Mouse (Mus musculus): ENCODE data around the gene Abhd2. TPM values are rescaled to one million over a fixed set of nuclear protein-coding genes. Genes with fewer than 3 reads are reported as not detected.

Gene Abhd2
- polyA plus RNA-seq, 1 experiment = 43.5 TPM

DNA sequence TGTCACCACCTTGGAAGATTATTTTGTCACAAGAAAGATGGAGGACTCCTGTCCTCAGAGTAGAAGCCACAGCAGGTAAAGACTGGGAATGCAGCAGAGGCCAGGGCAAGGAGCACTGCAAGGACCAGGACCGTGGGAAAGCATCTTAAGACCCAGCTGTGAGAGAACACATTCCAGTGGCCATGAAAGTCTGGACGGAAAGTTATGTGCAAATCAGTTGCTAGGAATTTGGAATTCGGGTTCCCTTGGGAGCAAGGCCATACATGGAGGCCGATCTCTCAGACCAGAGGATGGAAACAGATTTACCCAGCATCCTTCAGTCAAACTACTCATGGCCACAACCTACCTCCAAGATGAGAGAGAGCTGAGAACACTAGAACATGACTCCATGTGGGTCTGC lies 29.8 kb upstream of the Abhd2 start:
- no peak overlapping the region for H3K27ac ChIP-seq (ENCODE audit: insufficient read depth, low read length)
- no peaks in the 10 kb centered on the region for H3K4me1 ChIP-seq (ENCODE audit: control insufficient read depth, insufficient read depth, low read length)
- TF ChIP-seq CTCF (IDR thresholded peaks at IDR 0.05; ENCODE audit: extremely low read depth, insufficient read depth, low read length) (no peak), POLR2A (IDR thresholded peaks at IDR 0.05; ENCODE audit: extremely low read depth, insufficient read depth, low read length) (no peak)
- H3K4me3 ChIP-seq (ENCODE audit: insufficient read depth, low read length) = no peak overlapping the region

DNA sequence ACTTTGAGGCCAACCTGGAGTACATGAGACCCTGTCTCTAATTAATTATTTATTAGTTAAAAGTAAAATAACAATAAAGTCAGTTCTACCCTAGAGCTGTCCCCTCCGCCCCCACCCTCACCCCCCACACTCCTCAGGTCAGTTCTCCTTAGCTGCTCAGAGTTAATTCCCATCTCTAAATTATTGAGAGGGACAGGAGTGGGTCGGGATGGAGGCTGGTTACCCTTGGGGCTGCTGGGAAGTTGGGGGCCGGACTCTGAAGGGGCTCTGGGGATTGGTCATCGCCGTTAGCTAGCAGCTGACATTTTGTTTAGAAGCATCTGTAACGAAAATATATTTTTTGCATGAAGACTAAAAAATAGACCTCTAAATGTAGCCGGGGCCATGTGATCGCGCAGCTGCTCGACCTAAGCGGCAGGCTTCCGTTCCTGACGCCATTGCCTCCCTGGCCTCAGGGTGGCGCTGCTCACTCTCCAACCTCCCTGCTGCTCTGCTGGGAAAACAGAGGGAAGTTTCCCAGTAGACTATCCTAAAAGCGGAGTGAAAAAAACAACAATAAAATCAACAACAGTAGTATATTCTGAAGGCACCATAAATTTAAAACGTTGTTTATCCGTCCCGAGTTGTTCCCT lies 26.8 kb upstream of the Abhd2 start:
- peak; percentile 94 for TF ChIP-seq CTCF (IDR thresholded peaks at IDR 0.05; ENCODE audit: extremely low read depth, insufficient read depth, low read length)
- TF ChIP-seq POLR2A (IDR thresholded peaks at IDR 0.05; ENCODE audit: extremely low read depth, insufficient read depth, low read length) = no peak
- H3K4me3 ChIP-seq (ENCODE audit: insufficient read depth, low read length) = no peak overlapping the region

DNA sequence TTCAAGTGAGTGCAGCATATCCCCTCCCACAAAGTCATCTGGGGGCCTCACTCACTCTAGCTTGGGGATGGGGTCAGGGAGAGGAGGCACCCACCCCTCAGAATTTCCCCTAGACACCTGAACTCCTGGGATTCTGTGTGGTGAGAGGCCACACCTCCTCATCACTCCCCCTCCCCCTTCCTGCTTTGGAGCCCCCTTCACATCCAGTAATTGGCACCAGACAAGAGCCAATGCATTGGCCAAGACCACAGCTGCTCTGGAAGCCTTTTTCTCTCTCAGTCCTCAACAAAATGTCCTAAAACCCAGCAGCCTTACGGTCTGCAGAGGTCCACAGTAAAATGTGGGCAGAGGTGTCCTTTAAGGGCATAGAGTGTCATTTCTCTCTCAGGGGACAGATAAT lies 25.6 kb upstream of the Abhd2 start:
- Histone ChIP-seq H3K4me1 (ENCODE audit: control insufficient read depth, insufficient read depth, low read length) (no peaks in the 10 kb centered on the region), H3K27ac (ENCODE audit: insufficient read depth, low read length) (no peak overlapping the region), H3K4me3 (ENCODE audit: insufficient read depth, low read length) (no peak overlapping the region)
- no peak for TF ChIP-seq POLR2A (IDR thresholded peaks at IDR 0.05; ENCODE audit: extremely low read depth, insufficient read depth, low read length)
- TF ChIP-seq CTCF (IDR thresholded peaks at IDR 0.05; ENCODE audit: extremely low read depth, insufficient read depth, low read length) = no peak

More for the DNA sequence above, 26.8 kb upstream of the Abhd2 start:
- Histone ChIP-seq H3K4me1 (ENCODE audit: control insufficient read depth, insufficient read depth, low read length) (no peaks in the 10 kb centered on the region), H3K27ac (ENCODE audit: insufficient read depth, low read length) (no peak overlapping the region)

DNA sequence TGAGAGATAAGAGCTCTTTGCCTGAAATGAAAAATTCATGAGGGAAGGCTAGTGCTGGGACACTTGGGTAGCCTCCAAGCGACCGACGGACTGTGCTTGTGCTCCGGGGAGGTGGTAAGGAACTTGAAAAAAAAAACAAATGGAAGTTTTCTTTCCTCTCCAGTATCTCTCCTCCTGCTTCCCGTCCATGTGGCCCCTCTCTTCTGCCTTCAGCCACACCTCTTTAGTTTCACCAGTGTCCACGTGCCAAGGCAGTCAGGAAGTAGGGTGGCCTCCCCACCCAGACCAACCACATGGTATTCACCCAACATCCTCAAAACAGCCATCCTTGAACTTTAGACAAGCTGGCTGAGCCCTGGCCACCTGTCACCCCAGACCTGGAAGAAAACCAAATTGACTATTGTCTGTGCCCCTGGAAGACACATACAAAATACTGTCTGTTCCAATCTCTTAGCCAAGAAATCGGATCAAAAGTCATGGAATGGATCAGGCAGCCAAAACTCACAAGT lies 25.1 kb upstream of the Abhd2 start:
- H3K4me3 ChIP-seq (ENCODE audit: insufficient read depth, low read length) = no peak overlapping the region
- TF ChIP-seq CTCF (IDR thresholded peaks at IDR 0.05; ENCODE audit: extremely low read depth, insufficient read depth, low read length) = no peak
- TF ChIP-seq POLR2A (IDR thresholded peaks at IDR 0.05; ENCODE audit: extremely low read depth, insufficient read depth, low read length) = no peak
- H3K27ac ChIP-seq (ENCODE audit: insufficient read depth, low read length) = no peak overlapping the region
- no peaks in the 10 kb centered on the region for H3K4me1 ChIP-seq (ENCODE audit: control insufficient read depth, insufficient read depth, low read length)

DNA sequence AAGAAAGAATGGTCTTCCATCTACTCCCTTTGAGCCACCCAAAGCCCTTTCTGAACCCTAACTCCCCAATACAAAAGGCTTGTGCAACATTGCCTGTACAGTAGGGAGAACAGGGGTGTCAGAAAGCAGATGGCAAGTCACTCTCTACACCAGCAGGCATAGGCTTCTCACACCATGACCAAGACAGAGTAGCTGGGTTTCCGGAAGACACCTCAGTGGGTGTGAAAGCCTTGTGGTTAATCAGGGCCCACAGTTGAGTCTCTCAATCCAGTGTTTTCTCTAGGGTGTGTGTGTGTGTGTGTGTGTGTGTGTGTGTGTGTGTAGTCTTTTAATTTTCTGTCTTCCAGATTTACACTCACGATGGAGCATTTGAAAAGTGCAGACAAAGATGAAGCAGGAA lies 23.4 kb upstream of the Abhd2 start:
- no peaks in the 10 kb centered on the region for H3K4me1 ChIP-seq (ENCODE audit: control insufficient read depth, insufficient read depth, low read length)
- TF ChIP-seq CTCF (IDR thresholded peaks at IDR 0.05; ENCODE audit: extremely low read depth, insufficient read depth, low read length) (no peak), POLR2A (IDR thresholded peaks at IDR 0.05; ENCODE audit: extremely low read depth, insufficient read depth, low read length) (no peak)
- H3K4me3 ChIP-seq (ENCODE audit: insufficient read depth, low read length) = no peak overlapping the region

DNA sequence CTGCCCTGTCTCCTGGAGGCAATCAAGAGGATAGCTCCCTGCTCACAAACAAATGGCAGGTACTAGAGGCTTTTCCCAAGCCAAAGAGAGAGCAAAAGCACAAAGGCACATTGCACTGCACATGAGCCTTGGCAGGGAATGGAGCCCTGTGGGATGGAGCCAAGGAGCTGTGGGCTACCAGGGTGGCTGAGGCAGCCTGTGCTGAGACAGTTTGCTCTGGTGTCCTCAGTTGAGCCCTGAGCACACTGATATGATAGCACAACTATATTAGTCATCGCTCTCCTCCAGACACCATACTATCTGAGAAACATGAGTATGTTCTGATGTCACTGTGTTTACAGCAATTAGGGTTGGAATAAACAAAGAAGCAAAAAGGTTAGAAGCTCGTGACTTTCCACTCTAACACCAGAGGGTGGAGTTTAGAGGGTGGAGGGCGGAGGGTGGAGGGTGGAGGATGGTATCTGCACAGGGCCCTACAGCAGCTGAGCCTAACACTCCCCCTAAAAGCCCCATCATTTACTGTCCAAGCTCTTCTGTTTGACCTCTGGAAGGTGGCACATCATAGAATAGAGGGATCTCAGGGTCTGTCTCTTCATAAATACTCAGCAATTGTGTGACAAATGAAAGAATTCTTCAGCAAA lies 18.6 kb upstream of the Abhd2 start:
- no peak overlapping the region for H3K27ac ChIP-seq (ENCODE audit: insufficient read depth, low read length)
- H3K4me3 ChIP-seq (ENCODE audit: insufficient read depth, low read length) = no peak overlapping the region
- TF ChIP-seq CTCF (IDR thresholded peaks at IDR 0.05; ENCODE audit: extremely low read depth, insufficient read depth, low read length) = no peak
- no peak for TF ChIP-seq POLR2A (IDR thresholded peaks at IDR 0.05; ENCODE audit: extremely low read depth, insufficient read depth, low read length)

More for the DNA sequence above, 23.4 kb upstream of the Abhd2 start:
- no peak overlapping the region for H3K27ac ChIP-seq (ENCODE audit: insufficient read depth, low read length)

DNA sequence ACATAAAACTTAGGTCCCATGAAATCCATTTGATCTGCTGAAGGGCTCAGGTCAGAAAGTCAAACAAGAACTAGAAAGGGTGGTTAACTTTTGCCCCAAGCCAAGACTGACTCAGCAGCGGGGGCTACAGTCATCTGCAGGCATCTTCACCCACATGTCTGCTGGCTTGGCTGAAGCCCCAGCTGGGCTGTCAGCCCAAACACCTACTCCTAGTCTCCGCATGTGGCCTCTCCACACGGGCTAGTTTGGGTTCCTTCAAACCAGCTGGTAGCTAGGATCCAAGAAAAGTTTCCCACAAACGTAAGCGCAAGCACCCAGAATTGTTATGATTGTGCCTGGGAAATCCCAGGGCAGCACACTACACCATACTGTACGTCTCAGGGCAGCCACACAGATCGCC lies 17.6 kb upstream of the Abhd2 start:
- Histone ChIP-seq H3K4me3 (ENCODE audit: insufficient read depth, low read length) (no peak overlapping the region), H3K4me1 (ENCODE audit: control insufficient read depth, insufficient read depth, low read length) (no peaks in the 10 kb centered on the region; the same call in none of the 2 replicates), H3K27ac (ENCODE audit: insufficient read depth, low read length) (no peak overlapping the region)
- TF ChIP-seq POLR2A (IDR thresholded peaks at IDR 0.05; ENCODE audit: extremely low read depth, insufficient read depth, low read length) (no peak), CTCF (IDR thresholded peaks at IDR 0.05; ENCODE audit: extremely low read depth, insufficient read depth, low read length) (no peak)

More for the DNA sequence above, 18.6 kb upstream of the Abhd2 start:
- no peaks in the 10 kb centered on the region; the same call in none of the 2 replicates for H3K4me1 ChIP-seq (ENCODE audit: control insufficient read depth, insufficient read depth, low read length)

DNA sequence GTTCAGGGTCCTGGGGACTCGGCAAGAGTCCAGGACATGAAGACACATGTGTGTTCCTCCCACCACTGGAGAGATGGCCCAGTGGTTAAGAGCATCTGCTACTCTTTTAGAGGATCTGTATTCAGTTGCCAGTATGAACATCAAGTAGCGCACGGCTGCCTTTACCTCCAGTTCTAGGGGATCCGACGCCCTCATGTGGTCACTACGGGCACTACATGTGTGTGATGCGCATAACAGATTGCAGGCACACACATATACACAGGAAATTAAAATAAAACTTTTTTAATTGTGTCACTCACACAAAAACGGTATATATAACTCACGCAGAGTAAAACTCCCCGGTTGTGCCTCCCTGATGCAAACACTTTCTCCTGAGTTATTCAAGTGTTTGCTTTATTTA lies 17.2 kb upstream of the Abhd2 start:
- no peaks in the 10 kb centered on the region; the same call in none of the 2 replicates for H3K4me1 ChIP-seq (ENCODE audit: control insufficient read depth, insufficient read depth, low read length)
- TF ChIP-seq POLR2A (IDR thresholded peaks at IDR 0.05; ENCODE audit: extremely low read depth, insufficient read depth, low read length) = no peak
- 0 out of 2 replicates have a peak, but pooled peaks have one; percentile 24 for TF ChIP-seq CTCF (IDR thresholded peaks at IDR 0.05; ENCODE audit: extremely low read depth, insufficient read depth, low read length)
- H3K27ac ChIP-seq (ENCODE audit: insufficient read depth, low read length) = no peak overlapping the region
- no peak overlapping the region for H3K4me3 ChIP-seq (ENCODE audit: insufficient read depth, low read length)

DNA sequence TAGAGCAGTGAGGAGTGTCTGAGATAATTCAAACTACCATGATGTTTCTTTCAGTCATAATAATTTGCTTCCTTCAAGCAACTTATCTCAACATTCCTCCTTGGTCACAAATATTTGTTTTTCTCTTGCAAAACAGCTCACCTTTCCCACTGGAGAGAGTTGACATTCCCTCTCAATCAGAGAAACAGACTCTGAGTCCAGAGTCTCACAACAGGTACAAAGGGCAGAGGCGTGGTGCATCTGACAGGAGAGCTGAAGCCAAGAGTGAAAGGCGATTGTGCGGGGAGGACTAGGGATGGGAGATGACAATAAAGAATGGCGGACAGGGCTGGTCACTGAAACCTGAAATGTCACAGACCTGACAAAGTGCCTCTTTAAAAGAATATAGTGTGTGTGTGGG lies 16.3 kb upstream of the Abhd2 start:
- H3K4me3 ChIP-seq (ENCODE audit: insufficient read depth, low read length) = no peak overlapping the region
- H3K27ac ChIP-seq (ENCODE audit: insufficient read depth, low read length) = no peak overlapping the region
- no peaks in the 10 kb centered on the region; the same call in none of the 2 replicates for H3K4me1 ChIP-seq (ENCODE audit: control insufficient read depth, insufficient read depth, low read length)
- TF ChIP-seq CTCF (IDR thresholded peaks at IDR 0.05; ENCODE audit: extremely low read depth, insufficient read depth, low read length) (no peak), POLR2A (IDR thresholded peaks at IDR 0.05; ENCODE audit: extremely low read depth, insufficient read depth, low read length) (no peak)
